Mouse (Mus musculus): ENCODE data around the gene Git1. TPM values are rescaled to one million over a fixed set of nuclear protein-coding genes. Genes with fewer than 3 reads are reported as not detected.

The Git1 gene
- polyA plus RNA-seq, 1 experiment = 55.4 TPM

DNA sequence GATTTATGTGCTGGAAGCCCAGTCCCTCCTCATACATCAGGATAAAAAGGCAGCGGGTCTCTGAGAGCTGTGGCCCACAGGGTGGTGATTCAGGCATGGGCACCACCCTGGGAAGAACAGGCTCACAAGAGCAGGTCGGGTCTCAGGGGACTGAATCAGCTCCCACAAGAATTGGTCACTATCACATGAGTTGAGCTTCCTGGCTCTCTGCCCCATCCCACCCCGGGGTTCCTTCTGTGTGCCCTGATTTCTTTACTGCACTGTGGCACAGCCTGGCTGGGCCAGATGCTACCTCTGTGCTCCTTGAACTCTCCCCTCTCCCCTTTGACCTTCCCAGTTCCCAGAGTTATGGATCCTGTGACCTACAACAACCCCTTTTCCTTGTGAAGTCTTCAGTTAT, 10.3 kb upstream of the Git1 start:
- no peak for DNase-seq (ENCODE audit: low read depth)

DNA sequence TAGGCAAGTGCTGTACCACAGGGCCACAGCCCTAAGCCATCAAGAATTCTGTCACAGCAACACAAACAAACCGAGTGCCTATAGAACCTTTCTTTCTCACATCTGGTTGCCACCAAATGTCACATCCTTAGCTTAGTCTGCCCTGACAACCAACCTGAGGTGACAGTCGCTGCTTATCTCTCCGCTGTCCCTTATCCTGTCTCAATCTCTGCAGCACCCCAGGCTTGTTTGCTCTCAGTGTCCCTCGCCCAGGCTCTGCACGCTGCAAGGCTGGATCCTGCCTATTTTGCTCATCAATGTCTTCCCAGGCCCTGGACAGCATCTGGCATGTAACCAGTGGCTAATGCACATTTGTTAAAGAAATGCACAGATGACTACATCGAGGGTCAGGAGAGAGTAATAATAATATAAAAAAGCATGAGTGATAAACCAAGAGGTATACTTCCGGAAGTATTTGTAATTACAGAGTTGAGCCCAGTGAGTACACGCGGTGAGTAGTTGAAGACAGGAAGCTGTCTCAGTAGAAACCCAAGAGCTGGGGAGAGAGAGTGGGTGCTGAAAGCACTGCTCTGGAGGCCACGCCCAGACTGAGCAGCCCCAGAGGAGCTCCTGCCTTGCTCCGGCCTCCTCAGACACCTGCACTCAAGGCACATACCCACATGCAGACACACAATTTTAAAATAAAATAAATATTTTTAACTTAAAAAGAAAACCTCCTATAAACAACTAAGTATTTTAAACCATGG, 9.7 kb upstream of the Git1 start:
- no peak for DNase-seq (ENCODE audit: low read depth)

DNA sequence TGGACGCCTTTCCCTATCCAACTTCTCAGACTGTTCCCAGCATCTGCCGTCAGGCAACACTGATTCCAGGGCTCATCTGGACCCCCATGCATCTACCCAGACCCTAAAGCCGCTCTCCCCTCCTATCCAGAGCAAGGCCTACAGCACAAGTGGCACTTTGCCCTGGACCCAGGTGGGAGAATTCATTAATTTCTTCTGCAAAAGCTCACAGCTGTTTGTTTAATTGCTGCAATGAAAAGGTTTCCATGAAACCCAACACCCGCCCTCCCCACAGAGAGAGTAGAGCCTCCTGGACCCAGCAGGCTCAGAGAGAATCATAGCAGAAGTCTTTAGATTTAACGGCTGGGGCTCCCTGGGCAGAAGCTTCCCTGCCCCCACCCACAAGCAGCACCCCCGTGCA, 8.1 kb upstream of the Git1 start:
- DNase-seq (ENCODE audit: low read depth) = no peak

DNA sequence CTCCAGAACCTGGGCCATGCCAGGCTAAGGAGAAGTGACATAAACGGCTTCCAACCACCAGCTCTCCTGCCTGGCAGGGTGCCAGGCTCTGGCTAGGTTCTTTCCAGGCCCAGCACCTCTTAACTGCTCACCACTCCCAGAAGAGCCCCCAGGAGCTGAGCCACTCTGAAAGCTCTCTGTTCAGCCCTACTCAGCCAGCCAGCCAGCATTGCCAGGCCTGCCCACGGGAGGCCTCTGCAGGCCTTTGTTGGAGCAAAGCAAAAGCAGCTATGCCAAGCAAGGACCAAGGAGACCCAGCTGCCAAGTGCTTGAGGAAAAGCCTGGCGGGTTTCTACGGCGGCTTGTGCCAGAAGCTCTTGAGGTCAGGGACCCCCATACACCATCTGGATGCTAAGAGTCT, 6.6 kb upstream of the Git1 start:
- DNase-seq (ENCODE audit: low read depth) = no peak

DNA sequence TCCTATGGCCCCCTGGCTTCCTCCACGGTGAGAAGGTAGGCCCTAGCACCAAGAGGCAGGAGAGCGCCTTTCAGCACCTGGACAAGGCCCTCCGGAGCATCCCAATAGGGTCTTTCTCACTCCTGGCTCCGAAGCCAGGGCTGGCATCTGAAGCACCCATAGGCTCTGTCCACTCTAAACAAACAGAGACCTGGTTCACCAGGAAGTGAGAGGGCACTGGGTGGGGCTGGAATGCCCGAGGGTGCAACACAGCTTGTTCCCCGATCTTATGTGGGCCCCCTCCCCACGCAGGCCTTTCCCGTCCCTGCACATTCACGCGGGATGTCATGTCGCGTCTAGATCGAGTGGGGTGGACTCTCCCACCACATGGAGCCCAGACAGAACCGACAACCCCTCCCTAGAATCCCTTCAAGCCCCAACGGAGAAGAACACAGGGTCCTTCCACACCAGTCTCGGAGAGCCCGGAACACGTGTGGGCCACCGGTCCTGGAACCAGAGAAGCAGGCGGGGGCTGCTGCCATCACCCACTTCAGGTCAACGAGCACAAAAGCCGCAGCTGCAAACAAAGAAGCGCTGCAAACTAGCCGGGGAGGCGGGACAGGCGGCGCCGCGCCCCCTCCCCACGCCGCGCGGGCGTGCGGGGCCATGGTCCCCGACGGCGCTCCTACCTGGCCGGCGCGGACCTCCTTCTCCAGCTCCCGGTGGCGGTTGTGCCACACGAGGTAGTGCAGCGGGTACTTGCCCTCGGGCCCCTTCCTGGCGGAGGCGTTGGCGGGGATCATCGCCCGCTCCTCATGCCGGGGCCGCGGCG, 4.4 kb upstream of the Git1 start:
- DNase-seq (ENCODE audit: low read depth) = no peak

DNA sequence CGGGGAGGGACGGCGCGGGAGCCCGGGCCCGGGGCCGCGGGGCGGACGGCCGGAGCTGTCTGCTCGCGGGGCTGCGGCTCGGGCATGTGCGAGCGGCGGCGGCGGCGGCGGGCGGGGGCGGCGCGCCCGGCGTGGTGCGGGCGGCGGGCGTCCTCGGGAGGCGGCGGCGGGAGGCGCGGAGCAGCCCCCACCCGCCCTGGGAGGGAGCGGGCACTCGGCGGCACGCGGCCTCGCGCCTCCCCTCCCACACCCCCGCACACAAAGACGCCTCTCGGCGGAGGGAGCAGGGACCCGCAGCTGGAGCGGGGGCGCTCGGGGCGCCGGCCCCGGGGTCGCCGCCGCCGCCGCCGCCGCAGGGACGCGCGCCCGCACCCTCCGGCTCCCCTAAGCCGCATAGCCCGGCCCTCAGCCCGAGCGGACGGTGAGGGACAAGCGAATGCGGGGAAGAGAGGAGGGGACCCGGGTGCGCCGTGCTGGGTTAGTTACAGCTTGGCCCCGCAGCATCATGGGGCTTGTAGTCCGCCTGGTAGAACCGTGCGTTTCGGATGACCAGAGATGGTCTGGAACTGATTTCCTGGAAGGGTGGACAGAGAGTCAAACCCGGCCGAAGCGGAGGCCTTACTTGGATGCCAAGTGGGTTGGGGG, 3.6 kb upstream of the Git1 start, which contains the start of gene Ankrd13b:
Gene Ankrd13b (minus strand): TSS at position 88 of the 645 bp plus-strand sequence.
- DNase-seq (ENCODE audit: low read depth) = no peak

DNA sequence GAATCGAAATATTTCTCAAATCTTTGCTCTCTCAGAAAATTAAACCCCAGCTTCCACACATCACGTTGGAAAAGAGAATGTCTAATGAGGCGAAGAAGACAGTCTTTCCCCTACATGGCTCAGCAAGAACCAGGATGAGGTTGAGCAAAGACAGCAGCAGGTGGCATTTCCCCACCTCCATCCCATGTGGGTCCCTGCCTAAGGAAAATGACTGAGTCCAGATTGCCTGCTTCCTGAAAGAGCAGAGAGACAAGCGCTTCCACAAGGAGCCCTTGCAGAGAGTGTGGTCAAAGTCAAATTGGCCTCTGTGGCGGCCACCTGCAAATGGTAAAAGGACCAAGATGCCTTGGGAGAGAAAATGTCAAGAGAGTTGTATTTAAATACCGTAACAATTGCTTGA, 2.9 kb upstream of the Git1 start:
- DNase-seq (ENCODE audit: low read depth) = no peak

DNA sequence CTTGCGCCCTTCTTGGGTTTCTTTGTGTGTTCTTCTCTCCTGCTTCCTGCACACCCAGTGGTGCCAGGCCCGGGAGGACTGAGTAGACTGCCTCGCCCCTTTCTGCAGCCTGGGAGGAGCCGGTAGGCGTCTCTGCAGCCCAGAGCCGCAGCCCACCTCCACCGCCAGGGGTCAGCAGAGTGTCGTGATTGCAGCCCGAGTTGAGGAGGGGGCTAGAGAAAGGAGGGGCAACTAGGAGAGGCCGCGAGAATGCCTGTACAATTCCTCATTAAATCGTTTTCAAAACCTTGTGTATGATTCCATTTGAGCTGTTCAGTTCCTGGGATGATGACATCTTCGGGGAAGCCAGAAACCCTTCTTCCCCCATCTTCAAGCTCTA, 2.2 kb upstream of the Git1 start:
- no peak for DNase-seq (ENCODE audit: low read depth)

DNA sequence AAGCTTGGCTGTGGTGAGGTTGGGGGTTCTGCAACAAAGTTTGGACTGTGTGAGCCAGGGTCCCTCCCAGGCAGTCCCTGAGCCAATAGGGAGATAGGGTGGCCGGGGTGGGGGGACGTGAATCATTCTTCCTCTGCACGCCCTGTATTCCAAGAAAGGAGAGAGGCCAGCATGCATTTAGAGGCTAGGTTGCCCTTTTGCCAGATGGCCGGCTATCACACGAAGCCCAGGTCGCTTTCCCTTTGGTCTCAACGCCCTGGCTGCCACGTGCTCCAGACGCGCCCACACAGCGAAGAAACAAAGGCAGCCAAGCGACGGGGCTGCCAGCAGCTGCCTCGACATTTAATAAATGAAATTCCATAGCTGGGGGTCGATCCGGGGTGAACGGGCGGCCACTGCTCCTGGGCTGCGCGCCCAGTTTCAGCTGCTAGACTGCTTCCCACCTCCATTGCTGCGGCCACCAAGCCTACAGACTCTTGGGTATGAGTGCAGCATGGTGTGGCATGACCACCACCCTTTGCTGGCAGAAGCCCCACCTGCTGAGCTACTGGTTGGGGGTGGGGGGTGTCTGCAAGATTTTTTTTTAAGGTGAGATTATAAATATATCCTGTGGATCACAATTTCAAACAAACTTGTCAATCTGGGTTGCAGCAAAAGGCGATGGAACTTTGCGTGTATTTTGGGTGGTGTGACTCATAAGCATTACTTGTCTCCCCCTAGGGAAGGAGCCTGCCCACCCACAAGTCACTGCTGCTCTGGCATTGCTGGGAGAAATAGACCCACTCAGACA, 1.7 kb upstream of the Git1 start:
- DNase-seq (ENCODE audit: low read depth) = no peak

DNA sequence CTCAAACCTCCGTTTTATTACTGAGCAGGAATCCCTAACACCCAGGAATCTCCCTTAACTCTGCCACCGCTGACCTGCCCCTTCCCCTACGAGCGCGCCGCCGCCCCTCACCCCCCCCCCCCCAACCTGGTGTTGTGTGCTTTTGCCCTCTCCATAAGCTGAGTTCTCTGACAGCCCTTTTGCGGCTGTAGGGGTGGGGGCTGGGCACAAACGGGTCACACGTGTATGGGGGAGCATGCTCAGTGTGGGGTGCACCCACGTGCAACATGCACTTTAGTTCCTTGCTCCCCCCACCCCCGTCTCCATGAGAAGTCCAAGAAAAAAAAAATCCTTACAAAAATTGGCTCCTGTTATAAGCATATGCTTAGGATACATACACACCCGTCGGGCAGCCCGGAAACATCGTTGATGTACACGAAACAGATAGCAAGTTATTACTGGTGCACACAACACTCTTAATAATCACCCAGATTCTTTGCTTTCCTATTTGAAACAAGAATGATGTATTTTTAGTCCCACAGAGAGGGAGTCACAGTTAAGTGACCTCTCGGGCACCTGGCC, 971 bp upstream of the Git1 start:
- DNase-seq (ENCODE audit: low read depth) = no peak

DNA sequence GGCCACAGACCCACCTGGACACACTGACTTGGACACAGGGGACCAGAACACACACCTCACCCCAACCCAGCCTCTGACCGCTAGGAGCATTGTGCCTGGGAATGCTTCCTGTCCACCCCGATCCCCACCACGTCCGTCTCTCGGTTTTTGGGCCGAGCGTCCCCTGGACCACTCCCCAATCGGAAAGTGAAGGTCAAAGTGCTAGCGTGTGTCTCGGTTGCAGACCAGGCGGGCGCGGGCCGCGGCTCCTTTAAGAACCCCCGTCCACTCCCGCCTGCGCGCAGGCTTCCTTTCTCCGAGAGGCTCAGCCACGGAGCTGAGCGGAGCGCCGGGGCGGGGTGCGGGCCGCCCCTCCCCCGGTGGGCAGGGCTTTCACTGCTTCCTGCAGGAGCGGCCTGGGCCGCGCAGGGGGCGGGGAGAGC, 440 bp upstream of the Git1 start:
- DNase-seq (ENCODE audit: low read depth) = no peak

DNA sequence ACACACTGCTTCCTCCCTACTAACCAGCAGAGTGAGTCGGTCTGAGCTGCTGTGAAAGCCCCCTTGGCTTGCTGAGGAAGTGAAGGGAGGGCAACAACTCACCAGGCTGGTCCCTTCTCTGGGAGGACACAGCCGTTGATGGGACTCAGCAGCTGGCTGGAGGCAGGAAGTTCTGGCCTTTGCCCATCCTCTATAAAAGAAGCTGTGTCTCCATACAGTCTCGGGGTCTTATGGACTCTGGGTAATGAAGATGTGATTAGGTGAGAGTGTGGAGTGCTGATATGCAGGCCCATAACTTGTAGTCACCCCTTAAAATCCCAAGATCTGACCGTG, 948 bp downstream of the Git1 start:
- no peak for DNase-seq (ENCODE audit: low read depth)

DNA sequence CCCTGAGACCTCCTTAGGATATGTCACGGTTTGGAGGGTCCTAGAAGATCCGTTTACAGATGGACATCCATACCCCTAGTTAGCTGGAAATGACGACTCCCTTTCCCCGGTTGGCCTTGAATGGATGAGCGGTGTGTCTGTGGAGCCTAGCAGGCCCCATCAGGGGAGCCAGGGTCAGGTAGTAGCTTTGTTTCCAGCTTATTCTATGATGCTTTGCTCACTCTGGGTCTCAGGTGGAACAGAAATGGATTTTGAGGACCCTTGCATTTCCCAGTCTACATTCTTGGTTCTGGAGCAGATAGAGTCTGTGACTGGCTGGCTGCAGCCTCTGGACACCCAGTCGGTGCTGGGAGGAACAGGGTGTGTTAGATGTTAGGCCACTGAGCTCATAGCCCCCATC, 1.4 kb downstream of the Git1 start:
- DNase-seq (ENCODE audit: low read depth) = no peak

DNA sequence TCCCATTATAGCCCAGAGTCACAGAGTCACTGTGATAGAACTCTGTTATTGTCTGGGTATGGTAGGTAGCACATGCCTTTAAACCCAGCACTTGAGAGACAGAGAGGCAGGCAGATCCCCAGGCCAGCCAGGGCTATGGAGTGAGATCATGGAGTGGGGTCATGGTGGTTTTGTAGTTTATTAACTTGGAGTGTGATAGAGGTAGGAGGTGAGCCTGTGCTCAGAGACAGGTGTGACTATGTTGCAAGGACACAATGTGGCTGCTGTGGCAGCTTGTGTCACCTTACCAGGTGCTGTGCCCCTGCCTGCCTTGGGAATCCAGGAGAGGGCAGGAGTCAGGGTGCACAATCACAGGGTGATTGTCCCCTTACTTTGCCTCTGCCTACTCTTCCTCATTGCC, 2.1 kb downstream of the Git1 start:
- DNase-seq (ENCODE audit: low read depth) = no peak

DNA sequence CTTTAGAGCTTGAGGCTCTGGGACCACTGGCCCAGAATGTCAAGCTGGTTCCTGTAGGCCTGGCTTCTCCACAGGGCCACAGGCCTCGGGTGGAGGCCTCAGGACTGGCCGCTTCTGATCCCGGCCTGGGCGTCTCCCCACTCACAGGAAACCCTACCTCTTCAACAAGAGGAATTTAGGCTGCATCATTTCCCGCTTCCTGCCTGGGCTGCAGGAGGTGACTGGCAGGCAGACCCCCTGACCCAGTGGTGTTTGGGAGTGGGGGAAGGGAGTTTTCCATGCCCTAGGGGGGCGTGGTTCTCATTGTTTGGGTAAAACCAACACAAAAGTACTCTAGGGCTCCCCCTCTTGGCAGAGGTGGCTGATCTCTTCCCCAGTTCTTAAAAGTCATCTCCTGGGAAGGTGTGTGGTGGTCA, 4.0 kb downstream of the Git1 start:
- no peak for DNase-seq (ENCODE audit: low read depth)

DNA sequence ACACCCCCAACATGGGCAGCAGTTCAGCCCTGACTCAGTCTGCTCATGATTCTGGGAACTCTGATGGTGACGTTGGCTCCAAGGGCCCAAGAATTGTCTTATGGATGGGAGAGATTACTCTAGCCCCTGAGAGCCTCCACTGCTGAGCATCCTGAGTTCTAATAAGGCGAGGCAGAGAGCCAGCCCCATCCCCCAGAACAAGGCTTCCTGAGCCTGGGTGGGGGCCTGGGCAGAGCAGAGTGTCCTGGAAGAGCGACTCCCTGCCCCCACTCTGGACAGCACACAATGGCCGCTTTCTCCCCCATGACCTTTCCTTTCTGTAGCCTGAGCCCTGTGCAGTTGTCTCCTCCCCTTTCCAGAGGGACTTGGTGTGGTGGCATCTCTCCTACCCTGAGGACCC, 4.5 kb downstream of the Git1 start:
- DNase-seq (ENCODE audit: low read depth) = no peak

DNA sequence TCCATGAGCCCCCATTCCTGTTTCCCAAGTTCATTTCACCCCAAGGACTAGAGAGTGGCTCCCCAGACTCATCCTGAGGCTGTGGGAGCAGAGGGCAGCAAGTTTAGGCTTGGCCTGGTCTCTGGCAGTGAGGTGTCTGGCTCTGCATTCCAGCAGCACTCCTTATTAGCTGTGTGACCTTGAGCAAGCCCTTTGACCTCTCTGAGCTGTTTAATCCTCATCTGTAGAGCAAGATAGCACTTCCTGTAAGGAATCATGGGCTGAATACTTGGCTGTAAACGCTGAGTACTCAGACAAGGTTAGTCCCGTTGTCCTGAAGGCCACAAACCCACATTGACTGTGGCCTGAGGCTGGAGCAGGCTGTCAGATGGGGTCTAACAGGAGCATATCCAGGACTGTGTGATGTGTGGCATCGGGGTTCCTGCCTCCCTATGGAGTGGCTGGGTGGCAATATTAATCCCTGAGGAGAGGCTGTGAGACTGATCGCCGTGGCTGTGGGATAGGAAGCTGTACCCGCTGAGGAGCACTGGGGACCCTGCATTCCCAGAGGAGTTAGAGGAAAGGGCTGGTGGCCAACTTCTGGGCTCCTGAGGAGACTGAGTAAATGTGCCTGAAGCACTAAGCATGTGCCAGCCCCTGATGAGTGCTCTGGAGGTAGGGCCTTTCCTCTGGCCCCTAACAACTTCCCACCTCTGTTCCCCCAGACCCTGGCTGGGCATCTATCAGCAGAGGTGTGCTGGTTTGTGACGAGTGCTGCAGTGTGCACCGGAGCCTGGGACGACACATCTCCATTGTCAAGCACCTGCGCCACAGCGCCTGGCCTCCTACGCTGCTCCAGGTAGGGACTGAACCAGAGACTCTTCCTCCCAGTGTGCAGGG, 5.1 kb downstream of the Git1 start:
- DNase-seq (ENCODE audit: low read depth) = no peak

DNA sequence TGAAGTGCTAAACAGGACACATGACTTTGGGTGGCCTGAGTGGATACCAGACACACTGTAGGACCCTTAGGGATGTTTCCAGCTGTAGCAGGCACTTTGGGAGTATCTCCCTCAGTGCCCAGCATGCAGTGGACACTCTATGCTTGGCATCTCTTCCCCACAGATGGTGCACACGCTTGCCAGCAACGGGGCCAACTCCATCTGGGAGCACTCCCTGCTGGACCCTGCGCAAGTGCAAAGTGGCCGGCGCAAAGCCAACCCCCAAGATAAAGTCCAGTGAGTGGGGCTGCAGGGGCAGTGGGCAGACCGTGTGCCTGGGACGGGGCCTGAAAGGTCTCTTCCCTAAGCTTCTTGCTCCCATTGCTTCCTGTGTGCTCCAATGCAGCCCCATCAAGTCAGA, 6.0 kb downstream of the Git1 start:
- DNase-seq (ENCODE audit: low read depth) = no peak

DNA sequence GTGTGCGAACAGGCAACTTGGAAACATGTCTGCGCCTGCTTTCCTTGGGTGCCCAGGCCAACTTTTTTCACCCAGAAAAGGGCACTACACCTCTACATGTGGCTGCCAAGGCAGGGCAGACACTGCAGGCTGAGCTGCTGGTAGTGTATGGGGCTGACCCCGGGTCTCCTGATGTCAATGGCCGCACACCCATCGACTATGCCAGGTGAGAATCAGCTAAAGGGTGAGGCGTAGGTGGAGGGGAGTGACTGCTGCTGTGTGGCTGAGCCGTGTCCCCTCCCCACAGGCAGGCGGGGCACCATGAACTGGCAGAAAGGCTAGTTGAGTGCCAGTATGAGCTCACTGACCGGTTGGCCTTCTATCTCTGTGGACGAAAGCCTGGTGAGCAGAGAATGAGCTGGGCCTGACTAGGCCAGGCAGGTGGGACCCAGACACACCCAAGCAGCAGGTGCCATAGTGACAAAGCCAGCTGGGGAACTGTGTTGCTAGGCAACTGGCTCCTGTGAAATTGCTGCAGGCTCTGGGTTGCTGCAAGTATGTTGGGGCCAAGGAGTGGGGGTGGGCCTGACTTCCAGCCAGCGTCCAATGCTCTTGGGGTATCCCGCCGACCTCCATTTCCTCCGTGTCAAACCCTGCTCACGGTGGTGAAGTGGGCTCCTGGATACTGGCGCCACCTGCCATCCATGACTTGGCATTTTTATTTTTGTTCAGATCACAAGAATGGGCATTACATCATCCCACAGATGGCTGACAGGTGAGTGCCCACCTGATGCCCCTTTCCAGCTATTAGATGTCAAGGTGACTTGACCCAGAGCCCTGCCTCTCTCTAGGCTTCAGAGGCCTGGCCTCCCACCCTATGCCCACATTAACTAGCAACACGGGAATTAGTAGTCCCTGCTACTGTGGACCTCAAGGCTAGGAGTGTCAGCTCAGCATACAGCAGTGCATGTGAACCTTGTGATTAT, 7.3 kb downstream of the Git1 start:
- DNase-seq (ENCODE audit: low read depth) = no peak

DNA sequence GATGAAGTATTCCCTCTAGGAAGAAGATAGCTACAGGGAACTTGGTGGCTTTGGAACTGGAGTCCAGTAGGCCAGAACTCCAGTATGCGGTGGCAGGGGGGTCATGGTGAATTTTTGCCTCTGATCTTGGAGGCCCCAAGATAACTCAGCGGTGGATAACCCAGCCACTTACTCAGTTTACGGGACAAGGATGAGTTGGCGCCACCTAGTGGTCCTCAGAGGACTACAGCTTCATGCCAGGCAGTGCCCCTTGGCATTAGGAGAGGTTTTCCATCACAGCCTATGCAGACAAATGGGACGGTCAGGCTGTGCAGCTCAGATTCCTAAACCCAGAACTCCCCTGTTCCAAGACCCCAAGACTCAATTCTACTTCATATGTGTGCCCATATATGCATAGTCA, 8.0 kb downstream of the Git1 start:
- DNase-seq (ENCODE audit: low read depth) = no peak
